Mouse (Mus musculus) G1E (cell line): ENCODE measurements around the gene Ank. TPM values are rescaled to one million over a fixed set of nuclear protein-coding genes. Genes with fewer than 3 reads are reported as not detected.

Source experiments
- ATAC-seq: 2 replicates; pipeline ENCODE4 v1.8.0; 2016; ENCODE audit warnings: mild to moderate bottlenecking; ENCODE audit not compliant: insufficient number of reproducible peaks, poor library complexity, low FRiP score, severe bottlenecking; ENCODE audit errors: extremely low read depth
- DNase-seq: peaks from one replicate; pipeline ENCODE4 v3.0.0; 2012; ENCODE audit warnings: low spot score
- H3K27me3 ChIP-seq: 2 replicates; pipeline ENCODE4 v1.6.1; 2012; ENCODE audit warnings: mild to moderate bottlenecking, low read length, inconsistent platforms; ENCODE audit not compliant: insufficient read depth
- H3K36me3 ChIP-seq: replicated peaks from 2 replicates; pipeline ENCODE3; 2012; ENCODE audit warnings: mild to moderate bottlenecking, inconsistent platforms
- H3K4me1 ChIP-seq: 2 replicates; pipeline ENCODE4 v1.6.1; 2012; ENCODE audit warnings: low read depth, low read length, inconsistent platforms, mixed read lengths; ENCODE audit not compliant: insufficient read depth
- H3K4me3 ChIP-seq: 2 replicates; pipeline ENCODE4 v1.5.1; 2012; ENCODE audit warnings: low read depth, mild to moderate bottlenecking, inconsistent platforms, low read length, moderate library complexity, mixed read lengths
- H3K9me3 ChIP-seq: replicated peaks from 2 replicates; pipeline ENCODE4 v1.6.1; 2012; ENCODE audit warnings: inconsistent platforms
- CTCF ChIP-seq: IDR thresholded peaks from 2 replicates; pipeline ENCODE4 v1.5.1; 2012; ENCODE audit warnings: low read depth, low read length, inconsistent platforms, mixed read lengths
- GATA1 ChIP-seq: IDR thresholded peaks from 2 replicates; pipeline ENCODE4 v1.6.1; 2012; ENCODE audit warnings: borderline replicate concordance, low read length, inconsistent platforms, mixed read lengths
- GATA2 ChIP-seq: IDR thresholded peaks from 2 replicates; pipeline ENCODE4 v1.6.1; 2012; ENCODE audit warnings: low read depth, low read length, inconsistent platforms, borderline replicate concordance
- POLR2AphosphoS5 ChIP-seq: IDR thresholded peaks from 2 replicates; pipeline ENCODE4 v1.6.1; 2012; ENCODE audit warnings: low read depth, low read length, inconsistent platforms; ENCODE audit not compliant: insufficient replicate concordance
- TAL1 ChIP-seq: conservative IDR thresholded peaks from 2 replicates; pipeline ENCODE4 v1.6.1; 2012; ENCODE audit warnings: low read depth, low read length, inconsistent platforms, mixed read lengths
- polyA plus RNA-seq: library from polyadenylated mRNA; stranded (reverse); fragments of >175 nt; gene quantifications from 2 replicates; pipeline ENCODE4 v1.2.3, GENCODE M21; 2012
- total RNA-seq, 2 experiments: library from RNA; stranded (forward) in 1 of 2; stranded (reverse) in 1 of 2; fragments of 200-1000 nt in 1 of 2; fragments of >200 nt in 1 of 2; fragmentation: Nextera tagmentation in 1 of 2; gene quantifications; 2 replicates each; pipeline ENCODE4 v1.2.3; 2014 to 2017

The Ank gene
- total and polyA plus RNA-seq, 3 experiments: 37.0 to 145 (median 39.2) TPM

GRCm38 (mm10) chr15:27560315-27560714 lies 93.8 kb downstream of the Ank start:
- no peak for DNase-seq
- no peak for ATAC-seq
- H3K27me3 ChIP-seq: no peaks in the 10 kb centered on the region
- peaks cover 92% of the 10 kb centered on the region for H3K36me3 ChIP-seq
- no peaks in the 10 kb centered on the region for H3K9me3 ChIP-seq
- no peak for TF ChIP-seq GATA2
- TF ChIP-seq TAL1: no peak
- no peak for TF ChIP-seq GATA1
- no peak for TF ChIP-seq POLR2AphosphoS5
- no peak for TF ChIP-seq CTCF
- no peak overlapping the region for H3K4me3 ChIP-seq
- H3K4me1 ChIP-seq: peaks cover 9% of the 10 kb centered on the region; the same call in 1 of the 2 replicates

GRCm38 (mm10) chr15:27564106-27565100 lies 97.9 kb downstream of the Ank start:
- DNase-seq (no peak), ATAC-seq (no peak)
- H3K27me3 ChIP-seq: no peaks in the 10 kb centered on the region
- H3K9me3 ChIP-seq: no peaks in the 10 kb centered on the region
- peaks cover 95% of the 10 kb centered on the region for H3K36me3 ChIP-seq
- TF ChIP-seq POLR2AphosphoS5 (no peak), GATA2 (no peak)
- no peak overlapping the region for H3K4me3 ChIP-seq
- H3K4me1 ChIP-seq: peaks cover 4% of the 10 kb centered on the region; the same call in 1 of the 2 replicates

GRCm38 (mm10) chr15:27565626-27566185 lies 99.2 kb downstream of the Ank start:
- H3K4me3 ChIP-seq: no peak overlapping the region
- H3K27me3 ChIP-seq: no peaks in the 10 kb centered on the region
- peaks cover 94% of the 10 kb centered on the region for H3K36me3 ChIP-seq
- TF ChIP-seq POLR2AphosphoS5 (no peak), CTCF (no peak), TAL1 (no peak), GATA2 (no peak), GATA1 (no peak)
- DNase-seq (no peak), ATAC-seq (no peak)
- no peaks in the 10 kb centered on the region for H3K4me1 ChIP-seq
- no peaks in the 10 kb centered on the region for H3K9me3 ChIP-seq

- no peaks in the 10 kb centered on the region for H3K4me1 ChIP-seq
- H3K4me3 ChIP-seq: no peak overlapping the region
- H3K36me3 ChIP-seq: peaks cover 94% of the 10 kb centered on the region
- H3K27me3 ChIP-seq: no peaks in the 10 kb centered on the region
- H3K9me3 ChIP-seq: no peaks in the 10 kb centered on the region
- DNase-seq (no peak), ATAC-seq (no peak)
- TF ChIP-seq CTCF (no peak), TAL1 (no peak), GATA1 (no peak), POLR2AphosphoS5 (no peak), GATA2 (no peak)
Observed at GRCm38 (mm10) chr15:27567356-27567755, 100.9 kb downstream of the Ank start.

- H3K27me3 ChIP-seq: no peaks in the 10 kb centered on the region
- ATAC-seq (no peak), DNase-seq (no peak)
- H3K36me3 ChIP-seq: peaks cover 97% of the 10 kb centered on the region
- no peaks in the 10 kb centered on the region for H3K9me3 ChIP-seq
- TF ChIP-seq CTCF: no peak
- no peak for TF ChIP-seq GATA1
- no peak overlapping the region for H3K4me3 ChIP-seq
- H3K4me1 ChIP-seq: no peaks in the 10 kb centered on the region
Observed at GRCm38 (mm10) chr15:27568371-27568770, 101.9 kb downstream of the Ank start.

DNA sequence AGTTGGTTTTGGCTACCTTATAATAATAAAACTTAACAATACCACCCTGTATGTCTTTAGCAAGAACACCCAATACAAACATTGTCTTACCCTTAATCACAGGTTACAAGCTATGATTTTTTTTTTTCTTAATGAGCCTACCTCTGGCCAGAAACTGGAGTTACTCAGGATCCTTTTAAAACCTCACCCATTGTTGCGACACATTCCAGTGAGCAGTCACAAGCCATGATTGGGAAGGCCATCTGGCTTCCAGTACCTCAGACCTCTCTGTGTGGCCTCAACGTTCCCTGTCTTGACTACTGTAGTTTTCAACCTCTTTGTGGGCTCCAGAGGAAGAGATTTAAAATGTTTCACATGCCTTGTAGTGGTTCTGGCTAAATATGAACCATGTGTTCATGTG lies 103.4 kb downstream of the Ank start:
- Histone ChIP-seq H3K36me3 (peaks cover 95% of the 10 kb centered on the region), H3K27me3 (no peaks in the 10 kb centered on the region), H3K4me3 (no peak overlapping the region), H3K4me1 (no peaks in the 10 kb centered on the region), H3K9me3 (no peaks in the 10 kb centered on the region)
- ATAC-seq (no peak), DNase-seq (no peak)
- TF ChIP-seq GATA1: no peak
